Mouse (Mus musculus): ENCODE data around the gene Itpkc. TPM values are rescaled to one million over a fixed set of nuclear protein-coding genes. Genes with fewer than 3 reads are reported as not detected.

The Itpkc gene
- polyA plus RNA-seq, 1 experiment, result 12.4 TPM

DNA sequence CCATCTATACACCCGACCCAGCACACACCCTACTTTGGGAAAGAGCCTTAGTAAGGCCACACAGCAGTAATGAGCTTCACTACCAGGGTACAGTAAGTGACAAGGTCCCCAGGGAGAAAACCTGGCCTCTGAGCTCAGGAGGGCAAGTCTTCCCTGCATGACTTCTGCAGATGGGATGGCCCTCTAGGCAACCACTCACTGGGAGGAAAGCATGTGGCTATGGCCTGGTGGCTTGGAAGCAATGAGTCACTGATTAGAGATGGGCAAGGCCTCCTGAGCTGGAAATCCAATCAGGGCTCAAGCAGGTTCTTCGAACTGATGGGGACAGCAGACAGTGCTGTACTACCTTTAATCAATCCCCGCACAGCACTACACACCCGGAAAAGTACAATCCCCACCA is 66.7 kb downstream of the Itpkc start:
- no peak for TF ChIP-seq POLR2A (IDR thresholded peaks at IDR 0.05; ENCODE audit: control insufficient read depth, extremely low read depth, insufficient read depth, low read length, poor library complexity)
- Histone ChIP-seq H3K4me1 (replicated peaks; ENCODE audit: control insufficient read depth, insufficient read depth, low read length) (peaks cover 42% of the 10 kb centered on the region), H3K27me3 (ENCODE audit: control insufficient read depth, insufficient read depth, low read length) (no peaks in the 10 kb centered on the region), H3K36me3 (ENCODE audit: control insufficient read depth, insufficient read depth, low read length) (peaks cover 16% of the 10 kb centered on the region), H3K27ac (ENCODE audit: control insufficient read depth, insufficient read depth, low read length) (no peak overlapping the region), H3K4me3 (ENCODE audit: control insufficient read depth, insufficient read depth, low read length) (no peak overlapping the region)
- 91% methylated on average over 4 of the region's 4 CpGs for WGBS
- no peak for DNase-seq

DNA sequence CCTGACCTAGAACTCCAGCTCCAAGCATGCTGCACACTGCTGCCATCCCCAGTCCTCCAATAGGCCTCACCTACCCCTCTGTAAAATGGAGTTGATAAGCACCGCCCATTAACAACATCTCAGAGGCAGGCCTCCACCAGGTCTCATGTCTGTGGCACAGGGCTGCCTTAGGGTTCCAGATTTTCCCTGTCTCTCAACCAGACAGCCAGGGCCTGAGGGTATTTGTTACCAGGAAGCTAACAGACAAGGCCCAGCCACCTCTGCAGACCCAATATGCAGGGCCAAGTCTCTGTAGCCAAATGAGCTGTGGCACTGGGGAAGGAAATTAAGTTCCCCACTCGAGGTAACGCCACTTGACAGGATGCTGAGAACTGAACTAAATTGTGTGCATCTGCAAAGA is 67.5 kb downstream of the Itpkc start:
- H3K27ac ChIP-seq (ENCODE audit: control insufficient read depth, insufficient read depth, low read length), result no peak overlapping the region

DNA sequence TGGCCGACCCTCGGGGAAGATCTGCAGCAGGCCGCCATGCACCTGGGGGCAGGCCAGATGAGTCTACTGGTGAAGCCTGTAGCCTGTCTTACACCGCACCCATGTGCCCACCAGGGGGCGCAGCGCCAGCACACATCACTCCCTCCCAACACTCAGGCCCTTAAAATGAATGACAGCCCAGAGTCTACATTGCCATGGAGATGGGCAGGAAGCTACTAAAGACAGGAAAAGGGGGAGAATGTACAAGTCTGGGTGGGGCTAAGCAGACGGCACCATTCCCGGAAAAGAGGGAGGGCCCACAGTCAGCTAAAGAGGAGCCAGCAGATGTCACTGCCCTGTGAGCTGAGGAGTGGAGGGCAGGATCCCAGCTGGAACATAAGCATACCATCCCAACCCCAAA is 68.6 kb downstream of the Itpkc start:
- no peak overlapping the region for H3K27ac ChIP-seq (ENCODE audit: control insufficient read depth, insufficient read depth, low read length)
- peaks cover 16% of the 10 kb centered on the region for H3K36me3 ChIP-seq (ENCODE audit: control insufficient read depth, insufficient read depth, low read length)
- H3K4me3 ChIP-seq (ENCODE audit: control insufficient read depth, insufficient read depth, low read length), result no peak overlapping the region

More for the DNA sequence above, 67.5 kb downstream of the Itpkc start:
- H3K4me3 ChIP-seq (ENCODE audit: control insufficient read depth, insufficient read depth, low read length), result no peak overlapping the region
- no peak for TF ChIP-seq CTCF (IDR thresholded peaks at IDR 0.05; ENCODE audit: borderline replicate concordance, control insufficient read depth, extremely low read depth, insufficient read depth, low read length, poor library complexity)
- no peak for TF ChIP-seq POLR2A (IDR thresholded peaks at IDR 0.05; ENCODE audit: control insufficient read depth, extremely low read depth, insufficient read depth, low read length, poor library complexity)
- 72% methylated on average over 3 of the region's 3 CpGs for WGBS
- H3K4me1 ChIP-seq (replicated peaks; ENCODE audit: control insufficient read depth, insufficient read depth, low read length), result peaks cover 42% of the 10 kb centered on the region
- H3K36me3 ChIP-seq (ENCODE audit: control insufficient read depth, insufficient read depth, low read length), result peaks cover 16% of the 10 kb centered on the region
- no peaks in the 10 kb centered on the region for H3K27me3 ChIP-seq (ENCODE audit: control insufficient read depth, insufficient read depth, low read length)
- no peak for DNase-seq

DNA sequence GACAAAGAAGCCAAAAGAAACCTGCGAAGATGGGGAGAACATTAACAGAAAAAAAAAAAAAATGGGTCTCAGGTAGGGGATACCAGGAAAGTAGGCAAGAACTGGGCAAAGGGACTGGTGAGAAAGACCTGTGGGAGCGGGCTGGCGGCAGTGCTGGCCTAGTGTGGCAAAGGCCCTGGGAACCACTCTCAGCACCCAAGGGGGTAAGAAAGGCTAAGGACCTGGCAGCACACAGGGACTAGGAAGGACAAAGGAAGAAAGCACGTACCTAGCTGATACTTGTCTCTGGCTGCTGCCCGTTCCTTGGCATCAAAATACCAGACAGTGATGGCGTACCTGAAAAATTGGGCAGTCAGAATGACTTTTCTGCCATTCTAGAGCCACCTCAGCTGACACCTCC is 69.2 kb downstream of the Itpkc start:
- DNase-seq, result no peak
- WGBS, result 98% methylated on average over 6 of the region's 6 CpGs
- no peak overlapping the region for H3K4me3 ChIP-seq (ENCODE audit: control insufficient read depth, insufficient read depth, low read length)
- H3K36me3 ChIP-seq (ENCODE audit: control insufficient read depth, insufficient read depth, low read length), result peaks cover 16% of the 10 kb centered on the region
- TF ChIP-seq CTCF (IDR thresholded peaks at IDR 0.05; ENCODE audit: borderline replicate concordance, control insufficient read depth, extremely low read depth, insufficient read depth, low read length, poor library complexity) (no peak), POLR2A (IDR thresholded peaks at IDR 0.05; ENCODE audit: control insufficient read depth, extremely low read depth, insufficient read depth, low read length, poor library complexity) (no peak)
- peaks cover 28% of the 10 kb centered on the region for H3K4me1 ChIP-seq (replicated peaks; ENCODE audit: control insufficient read depth, insufficient read depth, low read length)
- no peaks in the 10 kb centered on the region for H3K27me3 ChIP-seq (ENCODE audit: control insufficient read depth, insufficient read depth, low read length)
- no peak overlapping the region for H3K27ac ChIP-seq (ENCODE audit: control insufficient read depth, insufficient read depth, low read length)

More for the DNA sequence above, 68.6 kb downstream of the Itpkc start:
- peak; percentile 91 for DNase-seq
- Histone ChIP-seq H3K27me3 (ENCODE audit: control insufficient read depth, insufficient read depth, low read length) (no peaks in the 10 kb centered on the region), H3K4me1 (replicated peaks; ENCODE audit: control insufficient read depth, insufficient read depth, low read length) (peaks cover 34% of the 10 kb centered on the region)
- no peak for TF ChIP-seq POLR2A (IDR thresholded peaks at IDR 0.05; ENCODE audit: control insufficient read depth, extremely low read depth, insufficient read depth, low read length, poor library complexity)
- TF ChIP-seq CTCF (IDR thresholded peaks at IDR 0.05; ENCODE audit: borderline replicate concordance, control insufficient read depth, extremely low read depth, insufficient read depth, low read length, poor library complexity), result peak; percentile 96
- 8% methylated on average over 8 of the region's 8 CpGs for WGBS

DNA sequence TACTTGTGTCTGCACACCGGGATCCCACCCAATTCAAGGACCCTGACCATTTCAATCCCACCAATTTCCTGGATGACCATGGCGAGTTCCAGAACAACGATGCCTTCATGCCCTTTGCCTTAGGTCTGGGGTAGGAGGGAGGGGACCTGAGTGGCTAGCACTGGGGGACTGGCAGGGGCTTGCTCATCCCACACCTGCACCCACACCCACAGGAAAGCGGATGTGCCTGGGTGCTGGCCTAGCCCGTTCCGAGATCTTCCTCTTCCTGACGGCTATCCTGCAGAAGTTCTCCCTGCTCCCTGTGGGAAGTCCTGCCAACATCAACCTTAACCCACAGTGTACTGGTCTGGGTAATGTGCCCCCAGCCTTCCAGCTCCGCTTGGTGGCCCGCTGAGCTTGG is 70.3 kb downstream of the Itpkc start:
- TF ChIP-seq POLR2A (IDR thresholded peaks at IDR 0.05; ENCODE audit: control insufficient read depth, extremely low read depth, insufficient read depth, low read length, poor library complexity) (no peak), CTCF (IDR thresholded peaks at IDR 0.05; ENCODE audit: borderline replicate concordance, control insufficient read depth, extremely low read depth, insufficient read depth, low read length, poor library complexity) (no peak)

More for the DNA sequence above, 70.3 kb downstream of the Itpkc start:
- DNase-seq, result no peak
- H3K4me1 ChIP-seq (replicated peaks; ENCODE audit: control insufficient read depth, insufficient read depth, low read length), result peaks cover 19% of the 10 kb centered on the region
- H3K27me3 ChIP-seq (ENCODE audit: control insufficient read depth, insufficient read depth, low read length), result no peaks in the 10 kb centered on the region
- H3K4me3 ChIP-seq (ENCODE audit: control insufficient read depth, insufficient read depth, low read length), result no peak overlapping the region
- H3K27ac ChIP-seq (ENCODE audit: control insufficient read depth, insufficient read depth, low read length), result no peak overlapping the region
- H3K36me3 ChIP-seq (ENCODE audit: control insufficient read depth, insufficient read depth, low read length), result peaks cover 16% of the 10 kb centered on the region
- WGBS, result 96% methylated on average over 9 of the region's 9 CpGs

Other genes starting within 250 kb of the Itpkc start
- gene Cyp2a12, start 199.6 kb downstream of the Itpkc start, polyA plus RNA-seq (2012; rRNA removed), result 1.0 TPM in 1 of 2 replicates, not detected in the other
- 19.2 and 24.7 TPM in 2 replicates for gene Cyp2f2, start 108.8 kb downstream of the Itpkc start, polyA plus RNA-seq (2012; rRNA removed)
- 0.11 TPM in 1 of 2 replicates, not detected in the other for gene Cyp2t4, start 74.9 kb downstream of the Itpkc start, polyA plus RNA-seq (2012; rRNA removed)
- gene Egln2, start 61.9 kb downstream of the Itpkc start, polyA plus RNA-seq (2012; rRNA removed), result 116 and 125 TPM in 2 replicates
- gene Rab4b, start 49.8 kb downstream of the Itpkc start, polyA plus RNA-seq (2012; rRNA removed), result 127 and 136 TPM in 2 replicates
- 0.19 TPM in 1 of 2 replicates, not detected in the other for gene Gm21983, start 47.6 kb downstream of the Itpkc start, polyA plus RNA-seq (2012; rRNA removed)
- 4.0 and 5.2 TPM in 2 replicates for gene Mia, start 47.5 kb downstream of the Itpkc start, polyA plus RNA-seq (2012; rRNA removed)
- 20.4 and 20.9 TPM in 2 replicates for gene BC024978, start 32.9 kb downstream of the Itpkc start, polyA plus RNA-seq (2012; rRNA removed)
- 293 and 316 TPM in 2 replicates for gene Snrpa, start 32.4 kb downstream of the Itpkc start, polyA plus RNA-seq (2012; rRNA removed)
- gene Coq8b, start 4.4 kb upstream of the Itpkc start, polyA plus RNA-seq (2012; rRNA removed), result 53.1 and 57.8 TPM in 2 replicates
- 10.3 and 10.7 TPM in 2 replicates for gene Numbl, start 29.8 kb upstream of the Itpkc start, polyA plus RNA-seq (2012; rRNA removed)
- 48.3 and 77.5 TPM in 2 replicates for gene Ltbp4, start 109.0 kb upstream of the Itpkc start, polyA plus RNA-seq (2012; rRNA removed)
- gene Shkbp1, start 127.4 kb upstream of the Itpkc start, polyA plus RNA-seq (2012; rRNA removed), result 203 and 206 TPM in 2 replicates
- not detected in 2 replicates for gene Gm20479, start 128.8 kb upstream of the Itpkc start, polyA plus RNA-seq (2012; rRNA removed)
- gene Sptbn4, start 219.0 kb upstream of the Itpkc start, polyA plus RNA-seq (2012; rRNA removed), result 0.13 TPM in 2 replicates
- gene Blvrb, start 219.3 kb upstream of the Itpkc start, polyA plus RNA-seq (2012; rRNA removed), result 40.9 and 50.8 TPM in 2 replicates
- gene Sertad3, start 245.1 kb upstream of the Itpkc start, polyA plus RNA-seq (2012; rRNA removed), result 25.8 and 26.7 TPM in 2 replicates

All from thymus, adult 2 months (tissue).